12 mouse cellular contexts compared by ENCODE assay signal in genomic region chr6:58330686-58331085, GRCm38 (mm10). TPM values are rescaled to one million over a fixed set of nuclear protein-coding genes. Genes with fewer than 3 reads are reported as not detected.
"Had no signal": no experiment of that assay in that cellular context is flagged by ENCODE, and none has a peak within 500 bp of the region (broad histone marks: within the 10 kb centered on the region; RNA-seq: fewer than 3 reads in every experiment).

No protein-coding gene starts in this region.

RNA-seq across cellular contexts. Expression of gene Vmn1r29, which starts 29.3 kb away (rescaled TPM):
- total RNA-seq: gastrocnemius, adult 2 months; gastrocnemius, postnatal 14 days; gastrocnemius, postnatal 36 days; heart, adult 2 months; heart, postnatal 14 days; heart, postnatal 36 days; layer of hippocampus, adult 2 months; layer of hippocampus, postnatal 10 days; layer of hippocampus, postnatal 25 days; left cerebral cortex, adult 2 months; left cerebral cortex, postnatal 14 days; left cerebral cortex, postnatal 36 days had no signal
